42 mouse cellular contexts compared by ENCODE assay signal in genomic region chr4:43691026-43691425, GRCm38 (mm10). TPM values are rescaled to one million over a fixed set of nuclear protein-coding genes. Genes with fewer than 3 reads are reported as not detected.
"Had no signal": no experiment of that assay in that cellular context is flagged by ENCODE, and none has a peak within 500 bp of the region (broad histone marks: within the 10 kb centered on the region; RNA-seq: fewer than 3 reads in every experiment).

No protein-coding gene starts in this region.

- DNase-seq: gastrocnemius, adult 2 months; gastrocnemius, postnatal 10 days; gastrocnemius, postnatal 25 days; heart, adult 18-20 months; heart, postnatal 10 days; heart, postnatal 4 days; kidney, adult 11 months; kidney, adult 2 months; kidney, adult 9 months; kidney, postnatal 14 days; kidney, postnatal 36 days; layer of hippocampus, adult 9-11 months; layer of hippocampus, postnatal 36 days; left cerebral cortex, postnatal 4 days had no signal

- ATAC-seq: hindbrain, postnatal 0 days; intestine, embryonic 16.5 days; liver, embryonic 12.5 days had no signal

- H3K36me3 ChIP-seq: liver, embryonic 12.5 days had no signal

- H3K4me3 ChIP-seq: gastrocnemius, adult 2 months; heart, embryonic 10.5 days; heart, embryonic 12.5 days; hindbrain, embryonic 10.5 days; hindbrain, embryonic 13.5 days; hindbrain, embryonic 15.5 days; kidney, embryonic 15.5 days; limb, embryonic 13.5 days; limb, embryonic 15.5 days; liver, embryonic 12.5 days had no signal

- H3K4me1 ChIP-seq: hindbrain, embryonic 13.5 days; hindbrain, embryonic 15.5 days; kidney, embryonic 15.5 days; limb, embryonic 13.5 days had no signal

- H3K4me2 ChIP-seq: heart, embryonic 12.5 days; hindbrain, embryonic 13.5 days; hindbrain, embryonic 15.5 days; kidney, embryonic 15.5 days; limb, embryonic 13.5 days; limb, embryonic 15.5 days; liver, embryonic 12.5 days had no signal

- H3K27ac ChIP-seq: gastrocnemius, adult 2 months; heart, embryonic 10.5 days; hindbrain, embryonic 10.5 days; hindbrain, embryonic 13.5 days; hindbrain, embryonic 15.5 days; hindbrain, postnatal 0 days; kidney, embryonic 15.5 days; kidney, postnatal 0 days; limb, embryonic 13.5 days; limb, embryonic 15.5 days; liver, embryonic 12.5 days; liver, embryonic 14.5 days had no signal

- H3K9ac ChIP-seq: heart, embryonic 12.5 days; hindbrain, embryonic 13.5 days; hindbrain, embryonic 15.5 days; kidney, embryonic 15.5 days; limb, embryonic 13.5 days; limb, embryonic 15.5 days; liver, embryonic 12.5 days; liver, embryonic 14.5 days had no signal

- H3K9me3 ChIP-seq: heart, embryonic 10.5 days; heart, embryonic 12.5 days; hindbrain, embryonic 10.5 days; hindbrain, embryonic 13.5 days; hindbrain, embryonic 15.5 days; kidney, embryonic 15.5 days; limb, embryonic 13.5 days; limb, embryonic 15.5 days; liver, embryonic 12.5 days had no signal

- H3K27me3 ChIP-seq: heart, embryonic 12.5 days; hindbrain, embryonic 13.5 days; hindbrain, embryonic 15.5 days; kidney, embryonic 15.5 days; limb, embryonic 13.5 days; limb, embryonic 15.5 days had no signal

RNA-seq across cellular contexts. Expression of gene Olfr70, which starts 9.6 kb away (rescaled TPM):
- total RNA-seq: gastrocnemius, adult 2 months; gastrocnemius, postnatal 10 days; gastrocnemius, postnatal 25 days; gastrocnemius, postnatal 4 days; granulocyte monocyte progenitor cell, adult 5-6 weeks; heart, adult 18-20 months; heart, adult 8-10 months; heart, postnatal 10 days; heart, postnatal 25 days; heart, postnatal 4 days; hindbrain, postnatal 0 days; layer of hippocampus, adult 18-20 months; layer of hippocampus, adult 8-10 months; layer of hippocampus, postnatal 14 days; layer of hippocampus, postnatal 36 days; left cerebral cortex, adult 18-20 months; left cerebral cortex, postnatal 25 days; left cerebral cortex, postnatal 4 days; liver, adult 2 months had no signal
- polyA plus RNA-seq: heart, embryonic 10.5 days; heart, embryonic 12.5 days; heart, embryonic 14.5 days; heart, embryonic 16.5 days; hindbrain, embryonic 10.5 days; hindbrain, embryonic 13.5 days; hindbrain, embryonic 15.5 days; hindbrain, postnatal 0 days; intestine, embryonic 14.5 days; intestine, embryonic 16.5 days; kidney, adult 2 months; kidney, embryonic 15.5 days; kidney, postnatal 0 days; large intestine, adult 2 months; limb, embryonic 11.5 days; limb, embryonic 13.5 days; limb, embryonic 15.5 days; liver, adult 2 months; liver, embryonic 12.5 days; liver, embryonic 14.5 days had no signal

RNA-seq across cellular contexts. Expression of gene Olfr71, which starts 19.0 kb away (rescaled TPM):
- total RNA-seq: gastrocnemius, adult 2 months; gastrocnemius, postnatal 10 days; gastrocnemius, postnatal 25 days; gastrocnemius, postnatal 4 days; granulocyte monocyte progenitor cell, adult 5-6 weeks; heart, adult 18-20 months; heart, adult 8-10 months; heart, postnatal 10 days; heart, postnatal 25 days; heart, postnatal 4 days; hindbrain, postnatal 0 days; layer of hippocampus, adult 18-20 months; layer of hippocampus, adult 8-10 months; layer of hippocampus, postnatal 14 days; layer of hippocampus, postnatal 36 days; left cerebral cortex, postnatal 25 days; left cerebral cortex, postnatal 4 days; liver, adult 2 months had no signal
- polyA plus RNA-seq: heart, embryonic 10.5 days; heart, embryonic 12.5 days; heart, embryonic 14.5 days; heart, embryonic 16.5 days; hindbrain, embryonic 10.5 days; hindbrain, embryonic 13.5 days; hindbrain, embryonic 15.5 days; hindbrain, postnatal 0 days; intestine, embryonic 14.5 days; intestine, embryonic 16.5 days; kidney, adult 2 months; kidney, embryonic 15.5 days; kidney, postnatal 0 days; large intestine, adult 2 months; limb, embryonic 11.5 days; limb, embryonic 13.5 days; limb, embryonic 15.5 days; liver, adult 2 months; liver, embryonic 12.5 days; liver, embryonic 14.5 days had no signal

RNA-seq across cellular contexts. Expression of gene Fam221b, which starts 22.1 kb away (rescaled TPM):
- total RNA-seq: hindbrain, postnatal 0 days; liver, adult 2 months had no signal
- polyA plus RNA-seq: liver, adult 2 months had no signal
